Mouse (Mus musculus): ENCODE data around the gene Anxa4.

The Anxa4 gene

GRCm38 (mm10) chr6:86797455-86797854 lies 4.1 kb upstream of the Anxa4 start:
- DNase-seq: no peak

DNA sequence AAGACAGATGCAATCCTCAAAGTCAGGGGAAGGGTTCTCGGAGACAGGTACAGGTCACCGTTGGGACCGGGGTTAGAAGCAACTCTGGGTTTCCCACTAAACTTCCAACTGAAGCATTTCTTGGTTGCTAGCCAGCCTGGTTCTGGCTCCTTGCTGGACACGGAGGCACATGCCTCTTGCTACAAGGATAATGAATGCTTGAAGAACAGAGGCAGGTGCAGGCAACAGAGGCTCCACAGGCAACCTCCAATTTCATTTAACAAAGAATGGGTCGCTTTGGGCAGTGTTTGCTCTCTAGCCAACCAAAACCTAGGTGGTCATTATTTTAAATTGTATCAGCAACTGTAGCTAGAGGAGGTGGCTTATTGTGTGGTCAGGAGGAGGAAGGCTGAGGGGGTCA lies 573 bp upstream of the Anxa4 start:
- no peak for DNase-seq

- DNase-seq: no peak
These were observed 2.9 kb downstream of the Anxa4 start for GRCm38 (mm10) chr6:86790351-86790943.

GRCm38 (mm10) chr6:86788242-86788641 lies 5.1 kb downstream of the Anxa4 start:
- no peak for DNase-seq

DNA sequence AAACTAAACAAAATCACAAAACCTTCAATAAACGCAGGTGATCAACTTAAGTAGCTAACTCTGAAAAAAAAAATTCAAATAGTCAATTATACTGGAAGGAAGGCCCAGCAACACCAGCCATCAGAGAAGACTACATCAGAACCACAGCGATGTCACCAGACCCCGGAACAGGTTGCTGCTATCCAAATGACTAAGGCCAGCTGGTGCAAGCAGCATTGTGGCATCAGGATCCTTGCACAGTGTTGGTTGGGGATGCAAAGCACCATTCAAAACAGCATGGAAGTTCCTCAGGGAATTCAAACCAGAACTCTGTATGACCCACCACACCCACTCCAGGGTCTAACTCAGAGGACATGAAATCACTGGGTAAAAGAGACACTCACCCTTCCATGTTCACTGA lies 6.8 kb downstream of the Anxa4 start:
- no peak for DNase-seq

DNA sequence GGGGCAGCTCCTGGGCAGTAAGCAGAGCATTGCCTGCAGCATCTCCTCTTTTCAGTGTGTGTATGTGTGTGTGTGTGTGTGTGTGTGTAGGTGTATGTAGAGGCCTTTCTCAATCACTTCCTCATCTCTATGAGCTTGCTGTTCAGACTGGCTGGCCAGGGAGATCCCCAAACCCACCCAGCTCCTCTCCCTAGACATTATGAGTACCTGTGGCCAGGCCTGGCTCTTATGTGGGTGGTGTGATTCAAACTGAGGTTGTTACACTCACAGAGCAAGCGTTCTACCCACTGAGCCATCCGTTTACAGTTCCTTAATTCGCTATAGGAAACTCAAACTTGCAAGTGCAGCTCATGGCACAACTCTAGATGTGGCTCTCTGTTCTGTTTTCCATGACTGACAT lies 8.6 kb downstream of the Anxa4 start:
- no peak for DNase-seq

DNA sequence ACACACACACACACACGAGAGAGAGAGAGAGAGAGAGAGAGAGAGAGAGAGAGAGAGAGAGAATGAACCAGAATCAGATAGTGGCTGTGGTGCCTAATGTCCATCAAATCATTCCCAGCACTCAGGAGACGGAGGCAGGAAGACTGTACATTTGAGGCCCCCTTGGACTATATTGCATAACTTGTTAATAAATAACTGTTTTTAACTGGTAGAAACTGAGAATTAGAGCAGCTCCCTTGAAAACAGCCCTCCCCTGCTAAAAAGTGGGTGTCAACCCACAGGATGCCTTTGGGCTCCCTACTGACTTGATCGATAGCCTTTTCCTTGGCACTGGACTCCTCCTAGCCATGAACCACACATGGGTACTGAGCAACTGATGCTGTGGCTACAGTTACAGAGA lies 11.0 kb downstream of the Anxa4 start:
- DNase-seq: no peak

DNA sequence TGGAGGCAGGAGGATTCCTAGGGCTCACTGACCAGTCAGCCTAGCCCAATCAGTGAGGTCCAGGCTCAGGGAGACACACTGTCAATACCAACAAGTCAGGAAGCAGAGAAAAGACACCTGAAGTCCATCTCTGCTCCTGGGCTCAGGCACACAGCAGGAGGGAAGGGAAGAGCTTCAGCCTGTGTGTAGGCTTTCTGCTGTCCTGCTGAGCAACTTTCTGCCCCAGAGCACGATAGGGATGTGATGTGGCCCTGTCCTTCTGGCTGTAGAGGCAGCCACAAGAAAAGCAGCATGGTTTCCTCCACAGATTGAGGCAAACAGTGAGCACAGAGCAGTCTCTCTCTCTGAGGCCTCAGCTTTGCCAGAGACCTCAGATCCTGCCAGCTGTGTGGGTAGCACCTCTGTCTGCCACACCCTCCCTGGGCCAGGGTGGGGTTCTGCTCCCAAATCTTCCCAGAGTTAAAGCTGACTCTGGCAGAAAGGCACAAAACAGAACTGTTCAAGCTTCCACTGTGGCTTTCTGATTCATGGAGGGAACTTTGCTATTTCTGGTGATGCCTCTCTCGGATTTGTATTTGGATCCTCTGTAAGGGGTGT lies 11.9 kb downstream of the Anxa4 start:
- DNase-seq: no peak

GRCm38 (mm10) chr6:86778910-86779594 lies 14.3 kb downstream of the Anxa4 start:
- no peak for DNase-seq

DNA sequence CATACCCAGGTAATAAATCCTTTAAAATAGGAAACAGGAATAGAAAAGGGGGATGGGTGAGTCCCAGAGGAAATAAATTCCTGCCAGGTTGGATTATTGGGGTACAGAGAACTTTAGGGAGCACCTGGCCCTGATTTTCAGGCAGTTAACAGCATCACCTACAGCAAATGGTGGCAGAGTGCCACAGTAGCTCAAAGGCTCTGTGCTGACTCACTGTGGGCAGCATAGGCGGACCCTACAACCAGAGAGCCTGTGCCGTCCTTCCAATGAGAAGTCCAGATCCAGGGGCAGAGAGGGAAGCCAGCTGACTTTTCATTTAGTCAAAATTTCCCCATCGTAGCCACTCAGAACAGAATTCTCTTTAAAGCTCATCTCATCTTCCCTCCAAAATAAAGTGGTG lies 16.2 kb downstream of the Anxa4 start:
- DNase-seq: no peak

DNA sequence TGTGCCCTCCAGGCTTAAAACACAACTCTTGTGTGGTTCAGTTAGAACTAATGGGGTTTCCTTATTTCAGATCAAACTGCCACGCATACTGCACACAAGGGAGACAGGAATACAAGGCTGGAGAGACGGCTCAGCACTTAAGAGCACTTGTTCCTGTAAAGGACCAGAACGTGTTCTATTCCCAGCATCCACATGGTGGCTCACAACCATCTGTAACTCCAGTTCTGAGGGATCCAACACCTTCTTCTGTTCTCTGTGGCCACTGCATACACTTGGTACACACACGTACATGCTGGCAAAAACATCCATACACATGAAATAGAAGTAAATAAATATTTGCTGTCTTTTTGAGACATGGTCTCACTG lies 16.7 kb downstream of the Anxa4 start:
- DNase-seq: no peak

DNA sequence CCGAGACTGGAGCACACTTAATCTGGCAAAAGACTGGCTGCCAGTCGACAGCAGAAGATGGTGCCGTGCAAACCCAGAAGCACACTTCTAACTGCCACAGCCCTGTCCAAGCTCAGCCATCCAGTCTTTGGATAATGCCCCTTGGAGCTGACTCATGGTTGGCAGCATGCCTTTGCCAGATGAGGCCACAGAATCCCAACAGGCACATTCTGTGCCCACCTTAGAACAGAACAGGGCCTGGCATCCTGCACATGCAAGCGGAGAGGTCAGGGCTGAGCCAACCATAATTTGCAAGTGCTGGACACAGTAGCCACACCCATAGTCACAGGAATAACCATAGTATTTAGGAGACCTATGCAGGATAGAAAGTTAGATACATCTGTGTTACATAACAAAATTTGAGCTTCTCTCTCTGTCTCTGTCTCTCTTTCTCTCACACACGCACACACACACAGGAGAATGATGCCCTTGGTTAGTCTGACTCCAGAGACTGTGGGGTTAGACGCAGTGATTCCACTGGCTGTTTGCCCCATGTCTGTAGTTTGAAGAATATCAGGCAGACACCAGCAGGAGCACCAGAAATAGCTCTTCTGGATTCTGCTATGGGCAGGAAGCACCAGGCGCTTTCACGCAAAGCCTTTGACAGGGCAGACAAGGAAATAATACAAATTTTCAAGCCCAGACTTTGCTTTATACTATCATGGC lies 17.2 kb downstream of the Anxa4 start:
- peak; percentile 98 for DNase-seq

DNA sequence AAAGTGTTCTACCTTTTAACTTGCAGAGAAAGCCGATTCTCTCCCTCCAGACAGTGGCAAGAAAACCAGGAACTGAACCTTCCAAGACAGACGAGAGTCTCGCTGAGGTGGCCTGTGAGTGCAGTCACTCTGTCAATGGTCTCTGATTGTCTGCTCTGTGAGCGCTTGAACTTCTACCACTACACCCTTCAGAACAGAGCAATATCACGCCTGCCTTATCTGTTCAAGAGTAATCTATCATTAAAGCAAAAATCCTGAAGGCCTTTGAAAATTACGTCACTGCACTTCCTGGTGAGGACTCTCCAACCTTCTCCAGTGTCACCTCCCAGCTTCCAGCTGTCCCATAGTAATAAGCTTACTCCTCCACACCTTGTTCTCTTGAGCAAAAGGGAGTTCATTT lies 18.4 kb downstream of the Anxa4 start:
- no peak for DNase-seq

DNA sequence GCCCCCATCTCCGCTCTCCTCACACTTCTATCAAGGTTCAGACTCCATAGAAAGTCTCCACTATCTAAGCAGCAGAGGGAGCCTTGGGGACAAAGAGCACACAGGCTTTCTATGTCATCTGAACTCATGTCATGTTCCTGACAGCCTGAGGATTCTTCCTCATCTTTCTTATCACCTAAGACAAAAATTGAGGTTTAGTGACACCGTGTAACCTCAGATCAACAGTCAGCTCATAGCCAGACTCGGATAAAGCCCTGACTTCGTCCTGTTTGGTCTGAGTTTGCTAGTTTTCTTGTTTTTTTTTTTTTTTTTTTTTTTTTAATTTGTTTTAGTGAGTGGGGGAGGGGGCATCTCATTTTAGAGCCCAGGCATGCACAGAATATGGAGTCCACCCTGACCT lies 19.6 kb downstream of the Anxa4 start:
- no peak for DNase-seq

- DNase-seq: peak; percentile 96
These were observed 20.8 kb downstream of the Anxa4 start for GRCm38 (mm10) chr6:86772631-86773030.

GRCm38 (mm10) chr6:86768938-86769337 lies 24.4 kb downstream of the Anxa4 start:
- no peak for DNase-seq

DNA sequence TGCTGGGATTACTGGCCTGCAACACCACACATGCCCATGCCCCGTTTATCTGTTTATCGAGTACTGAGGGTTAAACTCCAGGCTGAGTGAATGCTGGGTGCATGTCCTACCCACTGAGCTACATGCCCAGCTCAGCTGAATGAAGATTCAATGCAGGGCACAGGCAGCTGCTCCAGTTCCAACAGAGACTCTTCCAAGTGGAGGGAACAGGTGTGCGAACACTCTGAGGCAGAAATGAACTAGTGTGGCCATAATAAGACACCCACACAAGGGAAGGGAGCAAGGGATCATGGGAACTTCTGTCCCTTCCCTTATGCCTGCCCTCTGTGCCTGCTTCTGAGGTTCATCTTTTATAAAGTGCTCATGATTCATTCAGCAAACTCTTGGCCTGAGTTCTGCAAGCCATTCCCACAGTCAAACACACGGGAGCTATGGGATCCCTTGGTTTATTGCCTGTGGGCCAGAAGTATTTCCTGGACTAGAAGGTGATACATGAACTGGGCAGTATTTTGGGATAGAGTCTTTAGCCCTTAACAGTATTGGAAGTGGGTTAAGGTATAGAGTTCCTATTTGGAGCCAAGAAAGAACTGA lies 25.1 kb downstream of the Anxa4 start:
- DNase-seq: no peak

- DNase-seq: no peak
These were observed 25.9 kb downstream of the Anxa4 start for GRCm38 (mm10) chr6:86767465-86767864.

DNA sequence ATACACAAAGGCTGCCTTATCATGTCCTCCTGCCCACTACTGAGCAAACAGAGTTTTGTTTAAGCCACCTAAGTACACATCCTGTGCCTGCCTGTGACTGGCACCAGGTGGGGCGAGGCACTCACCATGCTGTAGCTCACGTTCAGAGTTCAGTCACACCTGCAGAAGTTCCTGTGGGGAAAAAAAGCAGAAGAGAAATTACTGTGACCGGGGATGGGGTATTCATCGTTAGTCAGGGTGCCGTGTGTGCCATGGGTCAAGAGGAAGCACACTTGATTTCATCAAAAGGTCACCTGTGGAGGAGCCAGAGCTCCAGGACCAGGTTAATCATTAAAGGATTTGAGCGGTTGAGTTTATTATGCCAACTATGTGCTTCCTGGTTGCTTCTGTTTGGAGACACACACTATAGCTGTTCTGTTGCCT lies 27.7 kb downstream of the Anxa4 start:
- peak; percentile 91 for DNase-seq

DNA sequence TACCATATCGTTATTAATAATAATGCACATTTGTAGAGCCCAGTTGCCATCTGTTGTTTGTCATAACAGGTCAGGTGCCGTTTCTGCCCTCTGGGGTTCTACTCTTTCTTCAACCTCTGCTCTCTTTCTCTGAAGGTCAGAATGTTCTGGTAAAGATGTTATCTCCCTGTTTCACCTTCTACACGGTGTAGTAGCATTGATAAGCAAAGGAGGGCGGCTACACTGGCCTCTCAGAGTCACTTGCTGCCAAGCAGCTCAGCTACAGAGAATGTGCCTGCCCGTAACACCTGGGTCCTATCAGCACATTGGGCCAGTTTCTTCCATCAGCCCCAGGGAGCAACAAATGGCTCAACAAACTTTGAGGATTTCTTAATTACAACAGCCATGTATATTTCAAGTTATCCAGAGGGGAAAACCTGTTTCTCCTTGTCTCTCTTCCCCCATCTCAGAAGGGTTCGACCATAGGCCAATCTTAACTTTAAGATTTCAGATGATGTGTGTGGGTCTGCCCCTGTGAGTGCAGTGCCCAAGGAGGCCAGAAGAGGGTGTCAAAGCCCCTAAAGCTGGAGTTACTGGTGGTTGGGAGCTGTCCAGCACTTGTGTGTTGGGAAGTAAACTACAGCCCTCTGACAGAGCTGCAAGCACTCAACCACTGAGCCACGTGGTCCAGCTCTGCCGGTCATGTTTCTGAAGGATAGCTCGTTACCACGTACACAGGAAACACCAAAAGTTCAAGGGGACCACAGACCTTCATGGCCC lies 39.1 kb downstream of the Anxa4 start:
- no peak for DNase-seq

DNA sequence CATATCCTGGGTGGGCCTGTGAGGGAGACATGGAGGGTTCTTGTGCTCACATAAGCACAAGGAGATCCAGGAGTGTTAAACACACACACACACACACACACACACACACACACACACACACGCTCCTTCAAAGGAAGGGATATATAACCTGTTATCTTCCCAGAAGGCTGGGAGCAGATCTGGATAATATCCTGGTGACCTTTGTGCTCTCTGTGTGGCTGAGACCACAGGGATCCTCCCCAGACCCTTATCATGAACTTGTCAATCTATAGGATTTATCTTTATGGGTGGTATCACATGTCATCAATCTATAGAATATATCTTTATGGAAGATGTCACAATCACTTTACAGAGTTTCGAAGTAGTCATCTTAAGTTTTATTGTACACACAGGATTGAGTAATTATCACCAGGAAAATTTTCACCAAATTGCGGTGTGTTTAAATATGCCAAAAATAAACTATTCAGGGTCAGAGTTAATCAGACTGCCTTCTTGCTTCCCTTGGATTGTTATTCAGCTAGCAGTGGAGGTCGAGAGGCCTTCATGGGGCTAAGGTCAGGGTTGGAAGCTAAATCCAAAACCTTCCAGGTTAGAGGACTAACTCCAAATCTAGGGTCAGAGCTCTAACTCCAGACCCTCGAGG lies 40.4 kb downstream of the Anxa4 start:
- no peak for DNase-seq

DNA sequence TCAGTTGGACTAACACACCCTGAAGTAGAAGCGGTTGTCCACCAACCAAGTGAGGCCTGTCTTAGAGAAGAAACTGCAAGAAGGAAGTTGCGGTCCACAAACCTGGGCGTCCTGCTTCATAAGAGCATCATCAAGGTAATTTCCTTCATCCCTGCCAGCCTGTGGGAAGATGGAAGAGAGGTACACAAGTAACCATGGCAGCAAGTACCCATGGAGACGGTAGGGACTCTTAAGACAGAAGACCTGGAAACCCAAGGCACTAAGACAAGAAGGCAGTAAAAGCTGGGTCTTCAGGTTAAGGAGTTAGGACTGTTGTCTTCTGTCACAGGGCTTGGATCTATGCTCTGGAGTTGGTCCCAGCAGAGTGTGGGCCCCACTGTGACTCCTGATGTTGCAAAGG lies 42.4 kb downstream of the Anxa4 start:
- DNase-seq: no peak

All from heart, adult 11 months (tissue).